Mouse (Mus musculus) hindbrain, embryonic 15.5 days (tissue): ENCODE data around the gene Fancf. TPM values are rescaled to one million over a fixed set of nuclear protein-coding genes. Genes with fewer than 3 reads are reported as not detected.

ENCODE experiments used
- ATAC-seq: fragments of 200-750 bp; cut with Nextera tagmentation; 2 replicates; pipeline ENCODE4 v1.8.0; 2017; ENCODE audit warnings: low read depth, moderate number of reproducible peaks, moderate TSS enrichment; ENCODE audit not compliant: low FRiP score
- H3K27ac ChIP-seq: fragments of 300-500 bp; sonication (generic); replicated peaks from 2 replicates; pipeline ENCODE4 v1.5.1; 2015; ENCODE audit warnings: mild to moderate bottlenecking, inconsistent platforms
- H3K27me3 ChIP-seq: fragments of 300-500 bp; sonication (generic); 2 replicates; pipeline ENCODE4 v1.6.1; 2015; ENCODE audit warnings: control low read depth, inconsistent platforms
- H3K36me3 ChIP-seq: fragments of 300-500 bp; sonication (generic); 2 replicates; pipeline ENCODE4 v1.6.1; 2015; ENCODE audit warnings: control low read depth, inconsistent platforms
- H3K4me1 ChIP-seq: fragments of 300-500 bp; sonication (generic); replicated peaks from 2 replicates; pipeline ENCODE4 v1.6.1; 2015; ENCODE audit warnings: control low read depth, inconsistent platforms
- H3K4me2 ChIP-seq: fragments of 300-500 bp; sonication (generic); 2 replicates; pipeline ENCODE4 v1.6.1; 2015; ENCODE audit warnings: moderate library complexity, mild to moderate bottlenecking, inconsistent platforms
- H3K4me3 ChIP-seq: fragments of 300-500 bp; sonication (generic); 2 replicates; pipeline ENCODE4 v1.5.1; 2015; ENCODE audit warnings: mild to moderate bottlenecking, inconsistent platforms
- H3K9ac ChIP-seq: fragments of 300-500 bp; sonication (generic); 2 replicates; pipeline ENCODE4 v1.6.1; 2015; ENCODE audit warnings: inconsistent platforms
- H3K9me3 ChIP-seq: fragments of 300-500 bp; sonication (generic); 2 replicates; pipeline ENCODE4 v1.6.1; 2016; ENCODE audit warnings: control low read depth, inconsistent platforms
- WGBS: fragments of 180-500 bp; shearing (Covaris S2); methylation state at CpG from one replicate; pipeline ENCODE4 v1.1.7; 2015; 5-methylcytosine and 5-hydroxymethylcytosine counted together
- polyA plus RNA-seq: library from polyadenylated mRNA; unstranded; fragments of >200 nt; fragmentation: Nextera tagmentation; extraction: Ambion mirVana; gene quantifications from 2 replicates; pipeline ENCODE4 v1.2.1, GENCODE M21; 2015

The Fancf gene
- polyA plus RNA-seq, 1 experiment from 2014 or later = 9.5 TPM

- 2% methylated on average over 8 of the region's 8 CpGs for WGBS
- no peak for ATAC-seq
- Histone ChIP-seq H3K27me3 (no peaks in the 10 kb centered on the region), H3K27ac (peak overlapping the region; percentile 85), H3K4me3 (peak overlapping the region; percentile 48), H3K9me3 (no peaks in the 10 kb centered on the region), H3K4me2 (peak overlapping the region; percentile 72), H3K9ac (peak overlapping the region; percentile 66), H3K36me3 (no peaks in the 10 kb centered on the region), H3K4me1 (peaks cover 7% of the 10 kb centered on the region; the same call in 1 of the 2 replicates)
These were observed 16.7 kb upstream of the Fancf start for GRCm38 (mm10) chr7:51878730-51879129.

DNA sequence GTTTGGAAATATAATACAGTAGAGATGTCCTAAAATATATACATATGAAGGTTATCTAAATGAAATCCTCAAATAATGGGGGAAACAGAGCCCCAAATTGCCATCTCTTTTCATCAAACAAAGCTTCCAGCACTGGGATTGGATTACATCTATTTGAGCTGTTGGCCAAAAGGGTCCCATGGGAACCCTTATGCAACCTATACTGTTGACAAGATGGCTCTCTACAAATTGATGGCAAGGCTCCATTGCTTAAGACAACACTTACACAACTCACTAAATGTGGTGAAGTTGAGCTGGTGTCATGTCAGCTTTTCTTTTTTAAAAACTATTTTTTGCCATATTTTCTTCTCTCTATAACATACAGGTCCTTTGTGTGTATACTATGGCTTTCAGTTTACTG, 14.2 kb upstream of the Fancf start:
- no peak overlapping the region for H3K27ac ChIP-seq
- ATAC-seq = no peak
- no peak overlapping the region for H3K9ac ChIP-seq
- H3K36me3 ChIP-seq = no peaks in the 10 kb centered on the region
- no peaks in the 10 kb centered on the region for H3K9me3 ChIP-seq
- no peak overlapping the region for H3K4me2 ChIP-seq
- no peak overlapping the region for H3K4me3 ChIP-seq
- H3K27me3 ChIP-seq = no peaks in the 10 kb centered on the region
- peaks cover 7% of the 10 kb centered on the region; the same call in 1 of the 2 replicates for H3K4me1 ChIP-seq

DNA sequence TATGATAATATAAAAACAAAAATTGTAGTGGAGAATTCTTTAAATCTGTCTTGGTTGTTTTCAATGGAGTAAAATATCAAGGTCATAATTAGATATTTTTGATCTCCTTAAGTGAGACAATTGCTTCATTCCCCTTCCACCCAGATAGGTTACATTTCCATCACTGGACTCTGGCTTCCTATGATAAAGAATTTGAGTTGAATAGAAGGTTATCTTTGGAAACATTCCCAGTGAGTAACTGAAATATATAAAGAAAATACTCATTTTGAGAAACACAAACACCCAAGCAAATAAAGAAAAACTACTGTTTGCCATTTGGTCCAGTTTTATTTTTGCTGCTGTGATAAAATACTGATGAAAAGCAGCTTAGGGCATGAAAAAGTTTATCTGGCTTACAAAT, 10.5 kb upstream of the Fancf start:
- Histone ChIP-seq H3K27me3 (no peaks in the 10 kb centered on the region), H3K4me3 (no peak overlapping the region), H3K9me3 (no peaks in the 10 kb centered on the region), H3K9ac (no peak overlapping the region), H3K4me2 (no peak overlapping the region), H3K36me3 (no peaks in the 10 kb centered on the region), H3K4me1 (no peaks in the 10 kb centered on the region), H3K27ac (no peak overlapping the region)
- no peak for ATAC-seq

DNA sequence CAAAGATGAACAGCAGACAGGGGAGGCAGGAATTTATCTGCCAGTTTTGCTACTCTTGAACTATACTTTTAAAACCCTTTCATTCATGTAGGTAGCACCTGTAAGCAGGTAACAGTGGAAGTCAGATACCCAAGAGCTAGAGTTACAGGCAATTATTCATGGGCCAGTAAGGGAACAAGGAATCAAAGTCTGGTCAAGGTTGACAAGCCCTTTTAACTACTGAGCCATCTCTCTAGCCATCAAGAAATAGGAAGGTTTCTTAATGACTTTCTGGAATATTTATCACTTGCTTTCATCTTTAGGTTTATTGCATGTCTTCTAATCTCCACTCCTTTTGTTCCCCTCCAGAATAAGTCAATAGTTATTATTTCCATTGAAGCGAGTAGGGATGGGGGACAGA, 10.0 kb upstream of the Fancf start:
- ATAC-seq = no peak
- H3K36me3 ChIP-seq = no peaks in the 10 kb centered on the region

GRCm38 (mm10) chr7:51867983-51868382, 5.9 kb upstream of the Fancf start:
- no peaks in the 10 kb centered on the region for H3K27me3 ChIP-seq
- no peak overlapping the region for H3K4me3 ChIP-seq
- H3K4me1 ChIP-seq = peaks cover 6% of the 10 kb centered on the region
- no peak overlapping the region for H3K27ac ChIP-seq
- 76% methylated on average over 1 of the region's 1 CpGs for WGBS
- H3K36me3 ChIP-seq = no peaks in the 10 kb centered on the region
- H3K9me3 ChIP-seq = no peaks in the 10 kb centered on the region
- H3K4me2 ChIP-seq = no peak overlapping the region
- no peak for ATAC-seq
- H3K9ac ChIP-seq = no peak overlapping the region

More for the DNA sequence above, 10.0 kb upstream of the Fancf start:
- Histone ChIP-seq H3K4me1 (no peaks in the 10 kb centered on the region), H3K27me3 (no peaks in the 10 kb centered on the region), H3K27ac (no peak overlapping the region), H3K4me2 (no peak overlapping the region), H3K4me3 (no peak overlapping the region), H3K9me3 (no peaks in the 10 kb centered on the region), H3K9ac (no peak overlapping the region)
- 75% methylated on average over 1 of the region's 1 CpGs for WGBS

- WGBS = 76% methylated on average over 1 of the region's 1 CpGs
These were observed 3.3 kb upstream of the Fancf start for GRCm38 (mm10) chr7:51865336-51865735.

DNA sequence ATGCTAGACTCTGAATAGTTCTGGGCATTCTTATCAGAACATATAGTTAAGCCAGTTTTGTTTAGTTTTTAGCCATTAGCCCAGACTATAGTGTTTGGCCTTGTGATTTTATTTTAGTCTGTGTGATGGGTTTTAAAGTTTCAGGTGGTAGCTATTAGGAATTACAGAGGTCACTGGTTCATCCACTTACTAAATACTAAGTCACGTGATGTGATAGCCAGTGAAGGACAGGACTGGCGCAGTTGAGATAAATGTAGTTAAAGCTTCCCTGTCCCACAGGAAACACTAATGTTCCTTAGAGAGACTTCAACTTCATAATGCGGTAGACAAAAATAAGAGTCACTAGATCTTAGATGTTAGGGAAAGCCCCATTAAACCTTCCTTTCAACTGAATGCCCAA, 775 bp upstream of the Fancf start:
- Histone ChIP-seq H3K27me3 (no peaks in the 10 kb centered on the region), H3K27ac (no peak overlapping the region), H3K4me1 (peaks cover 32% of the 10 kb centered on the region), H3K4me3 (peak overlapping the region; percentile 80), H3K36me3 (no peaks in the 10 kb centered on the region), H3K4me2 (peak overlapping the region; percentile 79), H3K9ac (no peak overlapping the region; the same call in 1 of the 2 replicates), H3K9me3 (no peaks in the 10 kb centered on the region)
- 75% methylated on average over 3 of the region's 3 CpGs for WGBS
- no peak for ATAC-seq

More at GRCm38 (mm10) chr7:51865336-51865735, 3.3 kb upstream of the Fancf start:
- H3K4me2 ChIP-seq = no peak overlapping the region
- no peaks in the 10 kb centered on the region for H3K36me3 ChIP-seq
- no peak overlapping the region; the same call in 1 of the 2 replicates for H3K9ac ChIP-seq
- no peak for ATAC-seq
- H3K9me3 ChIP-seq = no peaks in the 10 kb centered on the region
- peaks cover 22% of the 10 kb centered on the region for H3K4me1 ChIP-seq
- H3K4me3 ChIP-seq = no peak overlapping the region
- no peak overlapping the region for H3K27ac ChIP-seq
- H3K27me3 ChIP-seq = no peaks in the 10 kb centered on the region

- Histone ChIP-seq H3K9me3 (no peaks in the 10 kb centered on the region), H3K4me1 (peaks cover 32% of the 10 kb centered on the region), H3K27ac (peak within 1 kb of the TSS; percentile 100), H3K4me2 (peak within 1 kb of the TSS; percentile 79), H3K9ac (peak within 1 kb of the TSS; percentile 86), H3K36me3 (no peaks in the 10 kb centered on the region), H3K27me3 (no peaks in the 10 kb centered on the region), H3K4me3 (peak within 1 kb of the TSS; percentile 80)
- 4% methylated on average over 105 of the region's 105 CpGs for WGBS
- ATAC-seq = peak; percentile 93
These were observed 594 bp downstream of the Fancf start, which contains the start of gene Gas2 for GRCm38 (mm10) chr7:51861250-51862096. TSS of gene Gas2 (plus strand) at chr7:51862015.

DNA sequence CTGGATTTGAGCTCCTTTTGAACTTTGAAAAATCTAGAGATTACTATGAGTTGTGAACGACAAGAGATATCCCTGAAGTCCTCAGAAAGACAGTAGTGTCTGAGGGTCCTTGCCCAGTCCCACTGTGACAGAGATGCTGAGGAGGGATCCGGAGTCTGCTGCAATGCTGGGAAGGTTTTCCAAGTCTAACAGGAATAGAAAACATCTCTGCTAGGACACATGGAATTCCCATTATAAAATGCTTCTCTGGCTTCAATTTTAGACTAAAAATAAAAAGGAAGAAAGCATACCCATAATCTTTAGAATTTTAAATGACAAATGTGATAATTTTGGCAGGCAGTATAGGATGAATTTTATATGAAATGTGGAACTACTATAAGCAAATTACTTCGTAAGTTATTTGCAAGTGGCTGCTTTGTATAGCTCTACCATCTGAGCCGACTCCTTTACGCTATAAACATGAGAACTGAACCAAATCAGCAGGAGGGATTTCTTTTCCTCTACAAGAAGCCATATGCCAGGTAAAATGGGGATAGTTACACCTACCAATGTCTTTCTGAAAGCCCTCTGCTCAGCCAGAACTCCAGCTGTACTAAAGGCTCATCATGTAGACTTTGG, 10.1 kb downstream of the Fancf start:
- Histone ChIP-seq H3K27ac (no peak overlapping the region), H3K4me2 (no peak overlapping the region), H3K27me3 (no peaks in the 10 kb centered on the region), H3K9ac (no peak overlapping the region), H3K4me3 (no peak overlapping the region), H3K36me3 (no peaks in the 10 kb centered on the region), H3K9me3 (no peaks in the 10 kb centered on the region), H3K4me1 (no peaks in the 10 kb centered on the region)
- no peak for ATAC-seq
- WGBS = 92% methylated on average over 5 of the region's 5 CpGs

- H3K4me1 ChIP-seq = no peaks in the 10 kb centered on the region
- H3K36me3 ChIP-seq = no peaks in the 10 kb centered on the region
- WGBS = 83% methylated on average over 6 of the region's 6 CpGs
- H3K4me3 ChIP-seq = no peak overlapping the region
- H3K9ac ChIP-seq = no peak overlapping the region
- no peak overlapping the region for H3K27ac ChIP-seq
- ATAC-seq = no peak
- no peaks in the 10 kb centered on the region for H3K27me3 ChIP-seq
- no peak overlapping the region for H3K4me2 ChIP-seq
- H3K9me3 ChIP-seq = no peaks in the 10 kb centered on the region
These were observed 11.2 kb downstream of the Fancf start for GRCm38 (mm10) chr7:51850877-51851276.

GRCm38 (mm10) chr7:51840515-51840914, 21.6 kb downstream of the Fancf start:
- no peak overlapping the region for H3K9ac ChIP-seq
- H3K4me1 ChIP-seq = peaks cover 18% of the 10 kb centered on the region
- no peak for ATAC-seq
- WGBS = 53% methylated on average over 7 of the region's 7 CpGs
- H3K36me3 ChIP-seq = no peaks in the 10 kb centered on the region
- peak overlapping the region; percentile 55 for H3K27ac ChIP-seq
- H3K4me3 ChIP-seq = no peak overlapping the region
- no peaks in the 10 kb centered on the region for H3K9me3 ChIP-seq
- H3K27me3 ChIP-seq = no peaks in the 10 kb centered on the region
- no peak overlapping the region for H3K4me2 ChIP-seq

GRCm38 (mm10) chr7:51831917-51832316, 30.1 kb downstream of the Fancf start:
- H3K9ac ChIP-seq = no peak overlapping the region
- peak overlapping the region; percentile 62 for H3K27ac ChIP-seq
- peaks cover 8% of the 10 kb centered on the region for H3K4me1 ChIP-seq
- no peak overlapping the region; the same call in 1 of the 2 replicates for H3K4me2 ChIP-seq
- no peaks in the 10 kb centered on the region for H3K9me3 ChIP-seq
- no peaks in the 10 kb centered on the region for H3K36me3 ChIP-seq
- H3K27me3 ChIP-seq = no peaks in the 10 kb centered on the region
- H3K4me3 ChIP-seq = no peak overlapping the region
- peak; percentile 83 for ATAC-seq
- 12% methylated on average over 7 of the region's 7 CpGs for WGBS
